Mouse (Mus musculus): ENCODE data around the gene Carmil1.

GRCm38 (mm10) chr13:24247441-24247840, 33.2 kb downstream of the Carmil1 start:
- TF ChIP-seq POLR2A (IDR thresholded peaks at IDR 0.05; ENCODE audit: low read depth, low read length), result no peak
- TF ChIP-seq CTCF (IDR thresholded peaks at IDR 0.05; ENCODE audit: extremely low read depth, insufficient read length, insufficient replicate concordance, low read depth, low read length), result no peak
